Mouse (Mus musculus) heart, adult 9 months (tissue): ENCODE results near the gene Rnf130.

Experiments
- DNase-seq, 2 experiments: peaks; one replicate each; pipeline ENCODE4 v3.0.0; 2022; ENCODE audit warnings: low spot score in 2 of 2

Rnf130 gene

DNA sequence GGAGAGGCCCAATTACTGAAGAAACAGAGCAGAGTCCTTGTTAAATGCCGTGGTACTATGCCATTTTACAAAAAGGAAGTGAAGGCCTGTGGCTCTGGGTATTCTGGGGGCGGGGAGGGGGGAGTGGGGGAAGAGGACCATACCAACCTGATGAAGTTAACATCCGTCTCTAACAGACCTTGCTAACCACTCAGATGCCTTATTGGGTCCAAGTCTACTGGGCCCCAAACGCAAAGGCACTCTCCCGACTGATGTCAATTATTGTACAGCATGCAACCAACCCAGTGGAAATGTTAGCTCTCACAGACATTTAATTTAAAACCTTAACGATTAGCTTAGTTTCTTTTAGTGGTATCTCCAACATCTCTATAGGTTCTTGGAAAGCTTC lies 707 bp upstream of the Rnf130 start:
- no peak for DNase-seq

DNA sequence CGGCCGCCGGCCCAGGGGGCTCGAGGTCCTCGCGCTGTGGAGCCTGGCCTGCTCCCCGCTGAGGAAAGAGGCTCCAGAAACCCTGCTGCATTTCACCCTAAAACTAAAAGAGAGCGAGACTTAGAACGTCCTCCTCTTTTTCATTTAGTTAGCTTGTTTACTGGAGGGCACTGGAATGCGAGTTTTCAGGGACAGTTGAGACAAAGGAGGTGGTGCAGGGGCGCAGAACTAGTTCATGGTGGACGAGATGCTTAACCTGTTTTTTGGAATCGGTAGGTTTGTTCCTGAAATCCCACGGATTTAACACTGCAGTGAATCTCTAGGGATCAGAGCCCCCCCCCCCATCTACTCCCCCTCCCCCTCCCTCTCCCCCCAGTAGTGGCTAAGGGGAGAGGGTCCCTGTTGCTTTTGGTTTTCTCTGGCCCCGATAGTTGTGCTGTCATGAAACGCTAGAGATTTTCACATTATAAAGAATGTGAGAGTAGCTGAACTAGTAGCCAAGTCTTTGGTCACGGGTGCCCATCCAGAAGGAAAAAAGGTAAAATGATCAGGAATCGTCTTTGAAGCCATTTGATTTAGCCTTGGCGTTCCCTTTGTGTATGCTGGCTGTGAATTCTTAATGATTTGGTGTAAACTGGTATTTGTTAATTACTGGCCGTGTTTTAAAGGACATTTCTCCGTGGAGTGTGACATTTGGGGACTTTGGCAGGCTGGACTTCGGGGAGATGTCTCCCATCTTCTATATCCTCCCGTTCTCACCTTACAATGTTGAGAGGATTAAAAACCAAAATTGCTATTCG lies 775 bp downstream of the Rnf130 start:
- DNase-seq = no peak

DNA sequence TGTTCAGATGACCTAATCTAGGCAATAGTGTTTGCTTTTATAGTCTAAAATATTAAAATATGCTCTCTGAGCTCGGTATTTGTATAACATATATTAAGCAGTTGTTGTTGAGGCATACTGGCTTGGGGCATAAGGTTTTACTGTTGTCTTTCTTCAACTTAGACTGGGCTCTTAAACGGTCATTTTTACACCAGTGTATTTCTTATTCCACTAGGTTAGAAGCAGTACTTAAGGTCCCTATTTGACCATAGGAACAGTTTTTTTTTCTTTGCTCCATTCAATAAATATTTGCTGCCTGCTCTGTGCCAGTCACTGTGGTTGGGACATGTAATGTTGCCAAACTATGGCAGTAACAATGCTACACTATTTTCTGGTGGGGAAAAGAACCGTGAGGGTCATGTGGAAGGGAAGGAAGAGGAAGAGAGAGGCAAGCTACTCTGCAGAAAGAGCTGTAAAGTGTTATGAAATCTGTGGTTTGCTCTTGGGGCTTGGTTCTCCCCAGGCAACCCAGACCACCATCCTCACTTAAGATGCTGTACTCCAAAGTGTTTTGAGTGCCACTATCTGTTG lies 1.5 kb downstream of the Rnf130 start:
- peak; percentile 7 to 30 for DNase-seq

DNA sequence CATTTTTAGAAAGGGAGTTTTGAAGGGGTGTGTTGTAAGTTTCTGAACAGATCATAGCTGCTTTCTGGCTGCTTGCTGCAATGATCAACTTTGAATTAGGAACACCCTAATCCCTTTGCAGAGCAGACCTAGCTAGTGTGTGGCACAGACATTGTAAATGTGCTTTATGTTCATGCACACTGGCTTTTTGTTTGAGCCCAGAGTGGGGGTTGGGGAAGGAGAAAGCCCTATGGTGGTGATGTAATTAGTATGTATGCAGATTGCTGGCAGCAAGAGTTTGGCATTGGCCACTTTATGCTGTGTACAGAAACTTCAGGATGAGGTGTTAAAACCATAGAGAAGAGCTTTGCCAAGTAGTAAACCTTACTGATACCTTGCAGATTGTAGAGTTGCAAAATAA lies 3.3 kb downstream of the Rnf130 start:
- DNase-seq = no peak

DNA sequence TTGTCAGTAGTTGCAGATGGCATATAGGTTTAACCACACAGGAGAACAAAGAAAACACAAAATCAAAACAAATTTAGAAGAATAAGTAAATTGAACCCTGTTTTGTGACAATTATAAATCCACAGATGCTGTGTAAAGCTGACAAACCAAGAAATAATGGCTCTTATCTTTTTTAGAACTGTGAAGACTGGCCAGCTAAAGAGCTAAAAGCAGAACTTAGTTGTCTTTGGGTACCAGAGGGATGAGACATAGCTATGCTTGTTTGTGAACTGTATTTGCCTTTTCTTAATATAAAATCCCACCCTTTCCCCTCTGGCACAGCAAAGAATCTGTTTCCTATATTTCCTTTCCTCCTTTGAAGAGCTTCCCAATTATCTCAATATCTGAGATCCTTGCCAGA lies 9.0 kb downstream of the Rnf130 start:
- no peak for DNase-seq

DNA sequence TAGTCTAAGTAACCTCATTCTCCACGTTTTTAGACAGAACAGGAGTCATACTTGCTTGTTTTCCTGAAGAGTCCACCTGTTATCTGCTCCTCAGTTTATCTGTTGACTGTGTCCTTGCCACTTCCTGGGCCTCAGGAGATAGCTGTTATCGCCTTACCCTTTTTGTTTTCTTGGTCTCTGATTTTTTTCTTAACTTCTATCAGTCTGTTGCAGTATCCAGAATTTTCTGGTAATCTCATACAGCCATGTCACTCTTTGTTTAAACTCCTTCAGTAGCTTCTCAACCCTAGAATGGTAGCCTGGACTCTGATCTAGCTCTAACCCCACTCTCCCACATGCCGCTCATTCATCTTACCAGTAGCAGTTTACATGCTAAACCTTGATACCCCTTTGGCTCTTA lies 10.6 kb downstream of the Rnf130 start:
- no peak for DNase-seq

DNA sequence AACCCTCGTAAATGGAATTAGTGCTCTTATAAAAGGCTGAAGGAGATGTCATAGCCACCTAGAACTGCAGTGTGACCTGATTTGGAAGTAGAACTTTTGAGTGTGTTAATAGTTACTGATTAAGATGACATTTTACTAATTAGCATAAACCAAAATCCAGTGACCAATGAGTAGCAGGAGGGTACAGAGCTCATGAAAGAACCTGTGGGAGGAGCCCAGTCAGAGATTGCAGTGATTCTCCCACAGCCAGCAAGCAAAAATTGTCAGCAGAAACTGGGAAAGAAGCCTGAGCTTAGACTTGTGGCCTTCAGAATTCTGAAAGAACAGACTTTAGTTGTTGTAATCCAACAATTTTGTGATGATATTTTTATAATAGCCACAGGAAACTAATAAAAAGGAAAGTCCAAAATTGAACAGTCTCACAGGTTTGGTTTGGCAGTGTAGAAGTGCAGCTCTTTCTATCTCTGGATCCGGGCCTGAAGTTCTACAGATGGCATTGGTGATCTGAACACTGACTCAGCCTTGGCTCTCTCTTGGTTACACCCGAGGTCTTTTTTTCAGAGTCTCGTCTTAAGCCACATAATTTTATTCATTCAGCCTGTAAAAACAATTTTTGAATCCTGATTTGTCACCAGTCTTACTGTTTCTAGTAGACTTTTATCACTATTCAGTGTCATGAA lies 11.8 kb downstream of the Rnf130 start:
- DNase-seq = no peak

DNA sequence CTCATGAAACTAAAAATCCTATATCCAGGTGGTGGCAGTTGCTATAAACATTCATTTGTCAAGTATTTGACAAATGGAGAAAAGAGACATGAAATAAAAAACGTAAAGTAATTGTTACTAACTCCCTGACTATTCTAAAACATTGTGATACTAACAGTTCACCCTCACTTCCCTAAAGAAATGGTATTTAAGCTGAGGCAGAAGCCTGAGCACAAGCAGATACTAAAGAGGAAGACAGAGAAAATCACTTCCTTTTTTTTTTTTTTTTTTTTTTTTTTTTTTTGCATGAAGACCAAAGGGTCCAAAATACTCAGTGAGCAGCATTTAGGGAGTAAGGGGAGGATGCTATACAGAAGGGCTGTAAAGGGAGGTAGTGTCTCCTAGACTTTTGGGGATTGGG lies 13.6 kb downstream of the Rnf130 start:
- DNase-seq = no peak

DNA sequence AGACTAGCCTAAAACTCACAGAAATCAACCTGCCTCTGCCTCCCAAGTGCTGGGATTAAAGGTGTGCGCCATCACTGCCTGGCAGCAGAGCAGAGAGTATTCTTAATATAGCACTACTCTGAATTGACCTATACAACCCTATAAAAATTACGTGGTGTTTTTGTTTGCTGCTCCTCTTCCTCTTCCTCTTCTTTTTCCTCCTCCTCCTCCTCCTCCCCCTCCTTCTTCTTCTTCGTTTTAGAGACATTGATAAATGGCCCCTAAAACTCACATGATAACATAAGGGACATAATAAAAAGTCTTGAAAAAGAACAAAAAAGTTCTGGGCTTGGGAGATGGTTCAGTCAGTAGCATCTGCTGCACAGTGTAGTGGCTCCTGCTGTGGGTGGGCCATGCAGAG lies 16.0 kb downstream of the Rnf130 start:
- no peak for DNase-seq

DNA sequence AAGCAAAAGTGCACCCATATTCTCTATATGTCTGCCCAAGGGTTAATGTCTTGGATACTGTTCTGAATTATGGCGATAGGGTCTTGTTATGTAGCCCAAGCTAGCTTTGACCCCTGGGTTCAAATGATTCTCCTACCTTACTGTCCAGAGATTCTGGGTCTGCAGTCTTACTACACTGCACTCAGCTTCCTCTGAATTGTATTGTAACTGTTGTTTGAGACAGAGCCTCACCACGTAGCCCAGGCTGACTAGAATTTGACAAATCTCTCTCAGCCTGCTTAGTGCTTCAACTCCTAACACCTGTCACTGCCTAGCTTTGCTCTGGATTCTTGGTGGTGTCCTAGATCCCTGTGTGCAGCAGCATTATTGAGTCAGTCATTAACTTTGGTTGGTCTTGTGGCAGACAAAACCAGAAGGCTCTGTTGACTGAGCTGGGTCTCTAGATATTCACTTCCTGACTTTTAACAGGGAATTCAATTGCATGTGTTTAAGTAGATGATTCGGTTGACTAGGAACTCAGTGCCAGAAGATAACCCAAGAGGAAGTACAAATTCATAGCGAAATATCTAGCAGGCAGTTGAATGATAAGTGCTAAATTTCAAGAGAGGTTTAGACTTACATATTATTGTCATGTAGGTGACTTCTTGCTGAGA lies 17.3 kb downstream of the Rnf130 start:
- DNase-seq = no peak

DNA sequence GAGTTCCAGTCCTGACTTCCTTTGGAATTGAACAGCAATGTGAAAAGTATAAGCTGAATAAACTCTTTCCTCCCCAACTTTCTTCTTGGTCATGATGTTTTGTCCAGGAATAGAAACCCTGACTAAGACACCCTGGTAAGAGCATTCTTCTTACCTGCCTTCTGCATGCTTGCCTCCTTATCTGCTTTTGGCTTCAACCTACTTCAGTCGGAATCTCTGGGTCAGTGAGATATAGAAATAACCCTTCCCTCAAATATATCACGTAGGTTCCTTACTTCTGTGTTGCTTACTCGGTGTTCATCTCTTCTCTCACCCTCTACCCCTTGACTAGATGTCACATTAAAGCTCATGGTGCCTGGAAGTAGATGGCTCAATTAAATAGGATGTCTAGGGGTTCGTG lies 19.3 kb downstream of the Rnf130 start:
- no peak for DNase-seq

DNA sequence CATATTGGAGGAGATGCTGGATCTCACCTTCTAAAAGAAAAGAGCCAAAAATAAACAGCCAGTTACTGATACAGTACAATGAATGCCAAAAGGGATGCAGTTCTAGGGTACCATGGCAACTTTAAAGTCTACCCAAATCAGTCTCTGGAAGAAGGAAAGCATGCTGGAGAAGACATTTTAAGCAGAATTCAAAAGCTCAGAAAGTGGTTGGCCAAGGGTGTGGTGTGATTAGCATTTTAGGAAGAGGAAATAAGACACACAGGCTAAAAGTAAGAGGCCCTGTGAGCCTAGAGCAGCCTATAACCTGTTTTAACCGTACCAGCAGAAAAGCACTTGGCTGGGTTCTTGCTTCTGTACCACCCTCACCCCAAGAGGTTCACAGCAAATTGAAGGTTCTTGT lies 22.5 kb downstream of the Rnf130 start:
- DNase-seq = no peak

DNA sequence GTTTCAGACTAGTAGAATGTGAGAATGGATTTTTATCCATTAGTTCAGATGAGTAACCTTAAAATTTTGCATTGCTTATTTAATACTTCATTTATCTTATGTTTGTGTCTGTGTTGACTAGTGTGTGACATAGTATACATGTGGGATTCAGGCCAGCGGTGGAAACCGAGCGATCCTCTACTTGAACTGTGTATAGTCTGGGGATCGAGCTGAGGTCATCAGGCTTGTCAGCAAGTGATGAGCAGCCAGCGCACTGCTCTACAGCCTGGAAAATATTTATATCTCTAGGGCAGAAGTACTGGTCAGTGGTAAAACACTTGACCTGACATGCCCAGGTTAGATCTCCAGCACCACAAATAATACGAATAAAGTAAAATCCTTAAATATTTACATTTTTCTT lies 23.0 kb downstream of the Rnf130 start:
- DNase-seq = no peak

DNA sequence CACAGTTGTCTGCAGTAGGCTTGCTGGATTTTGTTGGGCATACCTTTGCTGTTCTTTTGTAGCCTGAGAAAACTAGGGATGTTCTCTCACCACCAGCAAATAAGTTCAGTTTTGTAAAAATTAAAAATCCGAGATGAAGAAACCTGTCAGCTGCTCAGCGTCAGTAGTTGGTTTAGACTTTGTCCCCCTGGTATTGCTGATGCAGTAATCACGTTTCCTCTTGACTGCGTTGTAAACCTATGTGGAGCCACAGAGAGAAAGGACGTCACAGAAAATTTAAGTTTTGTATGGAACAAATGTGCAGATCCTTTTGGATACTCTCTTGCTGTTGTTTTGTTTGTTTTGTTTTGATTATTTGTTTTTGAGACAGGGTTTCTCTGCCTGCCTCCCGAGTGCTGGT lies 25.2 kb downstream of the Rnf130 start:
- no peak for DNase-seq

DNA sequence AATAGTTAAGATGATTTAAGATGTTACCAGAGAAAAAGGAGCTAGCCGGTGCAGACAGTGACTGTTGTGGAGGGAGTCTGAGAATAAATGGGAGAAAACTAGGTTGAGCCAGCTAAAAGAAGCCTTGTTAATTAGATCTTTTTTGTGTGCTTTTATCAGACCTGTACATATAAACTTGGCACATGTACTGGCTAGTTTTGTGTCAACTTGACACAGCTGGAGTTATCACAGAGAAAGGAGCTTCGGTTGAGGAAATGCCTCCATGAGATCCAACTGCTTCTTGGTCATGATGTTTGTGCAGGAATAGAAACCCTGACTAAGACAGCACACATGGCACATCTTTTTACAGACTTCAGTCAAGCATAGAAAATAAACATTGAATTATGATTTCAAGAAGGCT lies 32.6 kb downstream of the Rnf130 start:
- no peak for DNase-seq

DNA sequence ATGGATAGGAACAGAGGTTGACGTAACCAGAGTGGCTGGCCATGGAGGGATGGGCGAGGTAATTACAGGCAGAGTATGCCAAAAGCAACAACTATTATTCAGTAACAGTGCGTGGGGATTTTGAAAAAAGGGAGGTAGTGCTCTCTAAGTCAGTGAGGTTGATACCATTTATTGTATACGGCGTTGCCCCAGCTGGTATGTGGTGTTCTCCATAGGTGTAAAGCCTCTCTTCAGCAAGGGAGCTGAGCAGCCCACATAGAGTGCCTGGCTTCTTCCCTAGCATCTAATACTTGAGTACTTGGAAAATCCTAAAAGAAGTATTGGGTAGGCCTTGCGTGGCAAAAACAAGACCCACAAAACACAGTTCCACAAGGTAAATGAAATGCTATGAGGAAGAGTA lies 33.1 kb downstream of the Rnf130 start:
- DNase-seq = no peak

DNA sequence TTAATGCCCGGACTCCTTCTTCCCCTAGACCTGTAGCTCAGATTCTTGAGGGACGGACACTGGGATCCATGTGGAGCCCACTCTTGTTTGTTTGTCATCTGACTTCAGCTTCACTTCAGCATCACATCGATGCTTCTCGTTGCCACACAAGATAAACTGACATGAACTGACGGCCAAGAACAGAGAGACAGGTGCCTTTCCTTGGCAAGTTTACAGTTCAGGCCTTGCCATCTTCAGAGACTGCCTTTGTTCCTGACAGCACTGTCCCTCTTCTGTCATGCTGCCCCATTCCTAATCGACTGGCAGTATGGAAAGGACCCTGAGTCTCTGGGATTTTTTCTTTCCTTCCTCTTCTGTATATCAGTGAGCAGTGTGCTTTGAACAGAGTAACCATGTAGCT lies 33.9 kb downstream of the Rnf130 start:
- no peak for DNase-seq

DNA sequence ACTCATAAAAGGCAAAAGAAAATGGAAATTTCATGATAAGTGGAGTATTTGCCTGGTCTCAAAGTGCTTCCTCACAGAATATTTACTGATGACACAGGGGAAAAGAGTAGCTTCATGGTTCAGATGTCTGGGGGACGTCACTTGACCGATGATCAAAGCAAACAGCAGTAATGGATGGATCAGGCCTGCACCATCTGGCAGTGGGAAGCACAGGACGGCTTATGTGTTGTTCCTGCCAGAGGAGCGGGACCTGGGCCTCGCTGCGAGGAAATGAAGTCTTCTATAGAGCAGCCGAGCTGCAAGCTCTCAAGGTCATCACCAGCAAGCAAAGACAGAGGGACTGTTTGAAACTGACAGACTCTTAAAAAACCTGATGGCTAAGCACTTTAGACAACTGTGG lies 37.0 kb downstream of the Rnf130 start:
- DNase-seq = no peak

DNA sequence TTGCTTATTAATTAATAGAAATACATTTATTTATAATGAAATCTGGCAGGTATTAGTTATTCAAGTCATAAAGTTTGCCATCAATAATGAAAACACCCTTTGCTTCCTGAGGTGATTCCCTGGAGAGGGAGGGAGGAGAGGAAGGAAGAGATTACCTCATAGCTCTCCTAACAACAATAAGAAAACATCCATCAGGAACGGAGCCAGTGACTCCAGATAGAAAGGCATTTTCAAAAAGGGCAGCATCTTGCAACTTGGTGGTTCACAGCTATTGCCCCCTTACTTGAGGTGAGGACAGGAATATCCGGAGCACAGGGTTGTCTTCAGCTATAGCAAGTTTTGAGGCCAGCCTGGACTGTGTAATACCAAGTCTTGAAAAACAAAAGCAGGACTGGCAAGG lies 40.9 kb downstream of the Rnf130 start:
- DNase-seq = peak; percentile 25 to 41

DNA sequence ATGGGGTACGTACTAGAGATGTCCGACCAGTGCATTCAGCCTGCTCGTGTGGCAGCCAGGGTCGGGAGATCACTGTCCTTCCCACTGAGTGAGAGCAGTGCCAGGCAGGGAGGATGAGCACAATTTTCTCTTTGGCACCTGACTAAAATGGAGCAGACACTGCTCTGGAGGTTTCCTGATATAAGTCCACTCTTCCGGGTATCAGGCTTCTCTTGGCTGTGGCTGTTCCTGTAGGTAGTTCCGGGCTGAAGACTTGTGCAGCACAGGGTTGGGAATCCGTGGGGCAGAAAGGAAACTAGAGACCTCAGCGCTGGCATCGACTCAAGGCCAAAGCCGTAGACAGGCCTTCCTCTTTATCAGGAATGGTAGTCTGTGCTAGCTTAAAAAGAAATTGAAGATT lies 48.7 kb downstream of the Rnf130 start:
- DNase-seq = peak; percentile 7 to 9

DNA sequence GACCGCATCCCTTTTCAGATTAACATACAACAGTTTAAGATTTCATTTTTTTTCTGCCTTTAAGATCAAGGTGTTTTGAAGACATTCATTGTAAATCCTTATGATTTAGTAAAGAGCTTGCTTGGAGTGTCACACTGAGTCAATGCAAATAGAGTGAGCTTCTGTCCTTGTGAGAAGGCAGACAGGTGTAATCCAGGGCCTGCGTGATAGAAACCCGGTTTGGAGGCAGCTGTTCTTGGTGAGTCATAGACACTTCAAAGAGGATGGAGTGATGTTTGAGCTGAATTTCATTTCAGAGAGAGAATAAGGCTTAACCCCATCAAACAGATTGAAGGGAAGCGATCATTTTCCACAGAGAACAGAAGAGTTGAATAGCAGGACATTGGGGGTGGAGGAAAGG lies 51.6 kb downstream of the Rnf130 start:
- no peak for DNase-seq

DNA sequence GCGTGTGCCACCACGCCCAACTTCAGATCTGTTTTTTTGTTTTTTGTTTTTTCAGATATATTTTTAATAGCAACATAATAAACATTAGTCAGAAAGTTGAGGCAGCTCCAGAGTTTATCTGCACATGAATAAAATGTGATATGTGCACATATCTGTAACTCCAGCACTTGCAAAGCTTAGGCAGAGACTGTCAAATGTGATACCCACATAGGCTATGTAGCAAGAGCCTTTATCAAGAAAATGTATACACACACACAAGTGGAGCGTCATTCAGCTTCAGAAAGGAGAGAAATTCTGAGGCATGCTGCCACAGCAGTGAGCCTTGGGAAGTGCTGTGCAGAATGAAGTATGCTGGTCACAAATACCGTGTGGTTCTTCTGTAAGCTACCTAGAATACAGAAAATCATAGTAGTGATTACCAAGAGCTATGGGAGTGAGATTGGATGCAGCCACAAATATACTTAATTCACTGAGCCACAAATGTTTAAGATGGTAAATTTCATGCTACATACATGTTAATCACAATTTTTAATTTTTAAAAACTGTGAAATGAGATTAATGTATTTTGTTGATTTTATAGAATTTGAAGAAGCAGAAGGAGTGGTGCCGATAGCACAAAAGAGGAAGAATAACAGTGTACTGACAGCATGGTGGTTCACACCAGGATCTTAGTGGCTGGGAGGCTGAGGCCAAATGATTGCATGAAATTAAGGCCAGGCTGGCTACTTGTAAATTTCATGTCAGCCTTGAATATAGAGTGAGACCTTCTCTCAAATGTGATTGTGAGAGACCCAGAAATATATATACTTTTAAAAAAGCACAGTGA lies 56.4 kb downstream of the Rnf130 start:
- no peak for DNase-seq
